Mouse (Mus musculus): Measurements from ENCODE around the gene Susd4. TPM values are rescaled to one million over a fixed set of nuclear protein-coding genes. Genes with fewer than 3 reads are reported as not detected.

The Susd4 gene
- polyA plus RNA-seq, 1 experiment from 2014 or later: 20.9 TPM

DNA sequence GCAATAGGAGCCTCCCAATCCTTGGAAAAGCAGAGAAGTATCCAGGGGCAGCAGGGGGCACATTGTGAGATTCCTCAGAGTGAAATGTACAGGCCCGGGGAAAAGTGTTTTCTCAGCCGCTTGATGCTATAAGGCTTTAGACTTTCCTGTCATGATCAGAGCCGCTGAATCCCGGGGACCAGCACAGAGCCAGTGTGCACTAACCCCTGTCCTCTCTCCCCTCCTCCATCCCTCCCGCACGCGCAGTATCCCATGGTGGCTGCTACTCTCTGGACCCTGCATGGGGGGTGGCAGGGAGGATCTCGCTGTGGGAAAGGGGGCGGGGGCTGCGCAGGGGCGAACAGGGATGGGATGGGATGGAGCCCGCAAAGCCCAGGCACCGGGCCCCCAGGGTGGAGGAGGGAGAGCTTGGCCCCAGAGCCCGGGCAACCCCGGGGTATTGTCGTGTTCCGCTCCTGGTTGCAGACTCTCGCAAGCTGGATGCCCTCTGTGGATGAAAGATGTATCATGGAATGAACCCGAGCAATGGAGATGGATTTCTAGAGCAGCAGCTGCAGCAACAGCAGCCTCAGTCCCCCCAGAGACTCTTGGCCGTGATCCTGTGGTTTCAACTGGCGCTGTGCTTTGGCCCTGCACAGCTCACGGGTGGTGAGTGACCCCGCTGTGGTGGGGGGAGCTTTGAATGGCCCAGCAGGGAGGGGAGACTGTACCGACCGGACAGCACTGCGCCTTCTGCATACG is 1.1 kb downstream of the Susd4 start:
- Histone ChIP-seq H3K4me1 (ENCODE audit: insufficient read depth) (peaks cover 10% of the 10 kb centered on the region; the same call in 1 of the 2 replicates), H3K4me3 (ENCODE audit: low read depth, low read length) (peak overlapping the region; percentile 63), H3K4me2 (peak overlapping the region; percentile 87), H3K36me3 (ENCODE audit: insufficient read depth) (no peaks in the 10 kb centered on the region), H3K27me3 (ENCODE audit: insufficient read depth, low read length) (peaks cover 13% of the 10 kb centered on the region), H3K9ac (peak overlapping the region; percentile 57), H3K9me3 (ENCODE audit: low read depth, low read length) (no peaks in the 10 kb centered on the region), H3K27ac (ENCODE audit: low read depth) (peak overlapping the region; percentile 62; the same call in 1 of the 2 replicates)
- DNase-seq: peak; percentile 60
- WGBS: 3% methylated on average over 27 of the region's 27 CpGs
- peak; percentile 74 for ATAC-seq (ENCODE audit: insufficient read depth)
- no peak for TF ChIP-seq CTCF (IDR thresholded peaks at IDR 0.05; ENCODE audit: low read depth)

DNA sequence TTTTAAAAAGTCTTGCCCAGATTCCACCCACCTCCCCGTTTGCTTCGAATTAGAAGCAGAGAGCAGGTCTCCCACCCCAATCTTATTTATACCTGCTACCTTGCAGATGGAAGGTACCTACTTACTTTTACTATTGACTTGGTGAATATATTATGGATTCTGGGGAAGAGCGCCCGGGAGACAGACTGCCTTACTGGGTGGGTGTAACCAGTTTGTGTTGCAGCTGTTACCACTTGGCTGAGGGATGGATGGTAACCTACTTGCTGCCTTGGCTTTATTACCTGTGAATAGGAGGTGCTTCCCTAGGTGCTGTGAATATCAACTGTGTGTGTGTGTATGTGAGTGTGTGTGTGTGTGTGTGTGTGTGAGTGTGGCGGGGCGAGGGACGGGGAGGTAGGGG is 11.9 kb downstream of the Susd4 start:
- TF ChIP-seq CTCF (IDR thresholded peaks at IDR 0.05; ENCODE audit: low read depth): no peak
- ATAC-seq (ENCODE audit: insufficient read depth): no peak
- Histone ChIP-seq H3K4me2 (no peak overlapping the region), H3K9ac (no peak overlapping the region), H3K9me3 (ENCODE audit: low read depth, low read length) (no peaks in the 10 kb centered on the region), H3K4me1 (ENCODE audit: insufficient read depth) (no peaks in the 10 kb centered on the region), H3K27ac (ENCODE audit: low read depth) (no peak overlapping the region), H3K36me3 (ENCODE audit: insufficient read depth) (no peaks in the 10 kb centered on the region), H3K4me3 (ENCODE audit: low read depth, low read length) (no peak overlapping the region), H3K27me3 (ENCODE audit: insufficient read depth, low read length) (no peaks in the 10 kb centered on the region)
- 86% methylated on average over 7 of the region's 7 CpGs for WGBS
- no peak for DNase-seq

GRCm38 (mm10) chr1:182776749-182777410 is 13.2 kb downstream of the Susd4 start:
- H3K9me3 ChIP-seq (ENCODE audit: low read depth, low read length): no peaks in the 10 kb centered on the region
- no peak overlapping the region for H3K27ac ChIP-seq (ENCODE audit: low read depth)
- H3K4me2 ChIP-seq: no peak overlapping the region
- no peak for ATAC-seq (ENCODE audit: insufficient read depth)
- H3K4me3 ChIP-seq (ENCODE audit: low read depth, low read length): no peak overlapping the region
- H3K4me1 ChIP-seq (ENCODE audit: insufficient read depth): no peaks in the 10 kb centered on the region
- DNase-seq: no peak
- no peak for TF ChIP-seq CTCF (IDR thresholded peaks at IDR 0.05; ENCODE audit: low read depth)
- WGBS: 59% methylated on average over 10 of the region's 10 CpGs
- H3K9ac ChIP-seq: no peak overlapping the region
- no peaks in the 10 kb centered on the region for H3K36me3 ChIP-seq (ENCODE audit: insufficient read depth)
- no peaks in the 10 kb centered on the region for H3K27me3 ChIP-seq (ENCODE audit: insufficient read depth, low read length)

- H3K4me3 ChIP-seq (ENCODE audit: low read depth, low read length): no peak overlapping the region
- 61% methylated on average over 13 of the region's 13 CpGs for WGBS
- no peaks in the 10 kb centered on the region for H3K36me3 ChIP-seq (ENCODE audit: insufficient read depth)
- no peaks in the 10 kb centered on the region for H3K27me3 ChIP-seq (ENCODE audit: insufficient read depth, low read length)
- H3K27ac ChIP-seq (ENCODE audit: low read depth): no peak overlapping the region
- no peaks in the 10 kb centered on the region for H3K4me1 ChIP-seq (ENCODE audit: insufficient read depth)
- ATAC-seq (ENCODE audit: insufficient read depth): no peak
- TF ChIP-seq CTCF (IDR thresholded peaks at IDR 0.05; ENCODE audit: low read depth): no peak
- no peak for DNase-seq
- no peaks in the 10 kb centered on the region for H3K9me3 ChIP-seq (ENCODE audit: low read depth, low read length)
- H3K4me2 ChIP-seq: no peak overlapping the region
- no peak overlapping the region for H3K9ac ChIP-seq
Observed at GRCm38 (mm10) chr1:182778225-182778624, 14.6 kb downstream of the Susd4 start.

DNA sequence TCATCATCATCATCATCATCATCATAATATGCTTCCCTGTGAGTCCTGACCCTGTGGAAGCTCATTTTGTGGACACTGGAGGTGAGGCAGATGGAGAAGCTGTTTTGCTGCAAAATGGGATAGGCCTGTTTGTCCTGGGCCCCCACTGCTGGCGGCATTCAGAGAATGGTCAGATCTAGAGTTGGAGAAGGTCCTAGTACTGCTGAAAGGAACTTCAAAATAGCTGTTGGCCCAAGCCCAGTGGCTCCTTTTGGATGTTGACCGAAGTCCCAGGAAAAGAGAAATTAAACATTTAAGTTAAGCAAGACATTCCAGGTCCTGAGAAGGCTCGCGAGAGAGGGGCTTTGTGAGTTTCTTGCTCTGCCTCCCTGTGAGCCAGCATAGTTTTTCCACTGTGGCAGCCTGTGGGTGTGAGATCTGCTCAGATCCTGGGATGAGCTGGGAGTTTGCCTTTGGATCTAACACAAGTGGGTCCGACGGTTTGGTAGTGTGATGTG is 15.4 kb downstream of the Susd4 start:
- H3K27me3 ChIP-seq (ENCODE audit: insufficient read depth, low read length): no peaks in the 10 kb centered on the region
- no peak for ATAC-seq (ENCODE audit: insufficient read depth)
- WGBS: 66% methylated on average over 6 of the region's 6 CpGs

GRCm38 (mm10) chr1:182783774-182784173 is 20.1 kb downstream of the Susd4 start:
- Histone ChIP-seq H3K9me3 (ENCODE audit: low read depth, low read length) (no peaks in the 10 kb centered on the region), H3K9ac (no peak overlapping the region), H3K4me2 (no peak overlapping the region), H3K36me3 (ENCODE audit: insufficient read depth) (no peaks in the 10 kb centered on the region), H3K4me1 (ENCODE audit: insufficient read depth) (peaks cover 3% of the 10 kb centered on the region; the same call in 1 of the 2 replicates), H3K27ac (ENCODE audit: low read depth) (no peak overlapping the region), H3K4me3 (ENCODE audit: low read depth, low read length) (no peak overlapping the region), H3K27me3 (ENCODE audit: insufficient read depth, low read length) (no peaks in the 10 kb centered on the region)
- WGBS: 85% methylated on average over 7 of the region's 7 CpGs
- ATAC-seq (ENCODE audit: insufficient read depth): no peak
- TF ChIP-seq CTCF (IDR thresholded peaks at IDR 0.05; ENCODE audit: low read depth): no peak
- no peak for DNase-seq

More for the DNA sequence above, 15.4 kb downstream of the Susd4 start:
- TF ChIP-seq CTCF (IDR thresholded peaks at IDR 0.05; ENCODE audit: low read depth): no peak
- no peaks in the 10 kb centered on the region for H3K9me3 ChIP-seq (ENCODE audit: low read depth, low read length)
- no peak overlapping the region for H3K27ac ChIP-seq (ENCODE audit: low read depth)
- no peak overlapping the region for H3K9ac ChIP-seq
- H3K4me2 ChIP-seq: no peak overlapping the region
- H3K36me3 ChIP-seq (ENCODE audit: insufficient read depth): no peaks in the 10 kb centered on the region
- DNase-seq: peak; percentile 26
- H3K4me1 ChIP-seq (ENCODE audit: insufficient read depth): no peaks in the 10 kb centered on the region
- no peak overlapping the region for H3K4me3 ChIP-seq (ENCODE audit: low read depth, low read length)

- H3K4me3 ChIP-seq (ENCODE audit: low read depth, low read length): no peak overlapping the region
- no peak overlapping the region for H3K27ac ChIP-seq (ENCODE audit: low read depth)
- no peak for TF ChIP-seq CTCF (IDR thresholded peaks at IDR 0.05; ENCODE audit: low read depth)
- H3K4me1 ChIP-seq (ENCODE audit: insufficient read depth): peaks cover 8% of the 10 kb centered on the region
- no peak for ATAC-seq (ENCODE audit: insufficient read depth)
- 83% methylated on average over 3 of the region's 3 CpGs for WGBS
- H3K9me3 ChIP-seq (ENCODE audit: low read depth, low read length): no peaks in the 10 kb centered on the region
- no peaks in the 10 kb centered on the region for H3K36me3 ChIP-seq (ENCODE audit: insufficient read depth)
- H3K27me3 ChIP-seq (ENCODE audit: insufficient read depth, low read length): no peaks in the 10 kb centered on the region
- H3K9ac ChIP-seq: no peak overlapping the region
- no peak overlapping the region for H3K4me2 ChIP-seq
- DNase-seq: no peak
Observed at GRCm38 (mm10) chr1:182784784-182785183, 21.1 kb downstream of the Susd4 start.
